Mouse (Mus musculus): Measurements from ENCODE around the gene Skida1.

GRCm38 (mm10) chr2:18046186-18046585, 2.7 kb downstream of the Skida1 start:
- TF ChIP-seq CTCF (IDR thresholded peaks at IDR 0.05) (no peak), EP300 (IDR thresholded peaks at IDR 0.05) (no peak)
